Mouse (Mus musculus): ENCODE measurements around the gene Mybpc3. TPM values are rescaled to one million over a fixed set of nuclear protein-coding genes. Genes with fewer than 3 reads are reported as not detected.

The Mybpc3 gene
- total RNA-seq, 1 experiment from 2014 or later: 0.09 TPM

- ATAC-seq (replicated peaks; ENCODE audit: low read depth, poor library complexity, severe bottlenecking): no peak
Observed at GRCm38 (mm10) chr2:91157002-91157752, 39.2 kb downstream of the Mybpc3 start.

- ATAC-seq (replicated peaks; ENCODE audit: low read depth, poor library complexity, severe bottlenecking): no peak
Observed at GRCm38 (mm10) chr2:91160591-91160990, 42.6 kb downstream of the Mybpc3 start.

- ATAC-seq (replicated peaks; ENCODE audit: low read depth, poor library complexity, severe bottlenecking): peak; percentile 37
Observed at GRCm38 (mm10) chr2:91162952-91163351, 45.0 kb downstream of the Mybpc3 start.

- ATAC-seq (replicated peaks; ENCODE audit: low read depth, poor library complexity, severe bottlenecking): no peak
Observed at GRCm38 (mm10) chr2:91163532-91163931, 45.6 kb downstream of the Mybpc3 start.

GRCm38 (mm10) chr2:91164991-91165390 is 47.0 kb downstream of the Mybpc3 start:
- no peak; the same call in 1 of the 2 replicates for ATAC-seq (replicated peaks; ENCODE audit: low read depth, poor library complexity, severe bottlenecking)

- ATAC-seq (replicated peaks; ENCODE audit: low read depth, poor library complexity, severe bottlenecking): no peak
Observed at GRCm38 (mm10) chr2:91167629-91168028, 49.7 kb downstream of the Mybpc3 start.

- ATAC-seq (replicated peaks; ENCODE audit: low read depth, poor library complexity, severe bottlenecking): no peak
Observed at GRCm38 (mm10) chr2:91169587-91170322, 51.8 kb downstream of the Mybpc3 start.

GRCm38 (mm10) chr2:91175490-91175889 is 57.5 kb downstream of the Mybpc3 start:
- ATAC-seq (replicated peaks; ENCODE audit: low read depth, poor library complexity, severe bottlenecking): no peak

- ATAC-seq (replicated peaks; ENCODE audit: low read depth, poor library complexity, severe bottlenecking): no peak
Observed at GRCm38 (mm10) chr2:91176234-91176633, 58.3 kb downstream of the Mybpc3 start.

- ATAC-seq (replicated peaks; ENCODE audit: low read depth, poor library complexity, severe bottlenecking): no peak
Observed at GRCm38 (mm10) chr2:91179825-91180224, 61.9 kb downstream of the Mybpc3 start.

- ATAC-seq (replicated peaks; ENCODE audit: low read depth, poor library complexity, severe bottlenecking): no peak
Observed at GRCm38 (mm10) chr2:91180706-91181105, 62.8 kb downstream of the Mybpc3 start.

GRCm38 (mm10) chr2:91182016-91182404 is 64.1 kb downstream of the Mybpc3 start:
- peak; percentile 13 for ATAC-seq (replicated peaks; ENCODE audit: low read depth, poor library complexity, severe bottlenecking)

- peak; percentile 50 for ATAC-seq (replicated peaks; ENCODE audit: low read depth, poor library complexity, severe bottlenecking)
Observed at GRCm38 (mm10) chr2:91182405-91183147, 64.6 kb downstream of the Mybpc3 start.

GRCm38 (mm10) chr2:91183148-91183513 is 65.2 kb downstream of the Mybpc3 start:
- ATAC-seq (replicated peaks; ENCODE audit: low read depth, poor library complexity, severe bottlenecking): peak; percentile 81

GRCm38 (mm10) chr2:91183711-91184405 is 65.9 kb downstream of the Mybpc3 start, which contains the start of gene Madd:
Gene Madd (minus strand): TSS chr2:91183837.
- ATAC-seq (replicated peaks; ENCODE audit: low read depth, poor library complexity, severe bottlenecking): peak; percentile 81

Other genes starting within 250 kb of the Mybpc3 start
- gene C1qtnf4, start 232.3 kb upstream of the Mybpc3 start, total RNA-seq (2017): not detected in 2 replicates
- gene Kbtbd4, start 213.4 kb upstream of the Mybpc3 start, total RNA-seq (2017): 26.1 and 35.8 TPM in 2 replicates
- gene Ndufs3, start 213.3 kb upstream of the Mybpc3 start, total RNA-seq (2017): 77.5 and 102 TPM in 2 replicates
- gene Celf1, start 177.8 kb upstream of the Mybpc3 start, total RNA-seq (2017): 38.8 and 52.0 TPM in 2 replicates
- gene Rapsn, start 82.5 kb upstream of the Mybpc3 start, total RNA-seq (2017): 3.9 and 5.0 TPM in 2 replicates
- 227 and 246 TPM in 2 replicates for gene Psmc3, start 64.1 kb upstream of the Mybpc3 start, total RNA-seq (2017)
- 8.9 and 10.7 TPM in 2 replicates for gene Slc39a13, start 47.7 kb upstream of the Mybpc3 start, total RNA-seq (2017)
- gene Spi1, start 35.8 kb upstream of the Mybpc3 start, total RNA-seq (2017): 64.4 and 74.3 TPM in 2 replicates
- gene Madd, start 65.7 kb downstream of the Mybpc3 start, total RNA-seq (2017): 46.4 and 55.6 TPM in 2 replicates
- gene Nr1h3, start 84.7 kb downstream of the Mybpc3 start, total RNA-seq (2017): 0.23 TPM in 1 of 2 replicates, not detected in the other
- gene Acp2, start 84.7 kb downstream of the Mybpc3 start, total RNA-seq (2017): 6.5 and 15.3 TPM in 2 replicates
- 11.5 and 18.0 TPM in 2 replicates for gene Ddb2, start 118.8 kb downstream of the Mybpc3 start, total RNA-seq (2017)
- 0.19 TPM in 1 of 2 replicates, not detected in the other for gene Pacsin3, start 137.8 kb downstream of the Mybpc3 start, total RNA-seq (2017)
- gene Arfgap2, start 146.8 kb downstream of the Mybpc3 start, total RNA-seq (2017): 36.8 and 37.3 TPM in 2 replicates

Data from common myeloid progenitor, adult 5-6 weeks (primary cell).